ENCODE assay signal across 8 mouse cellular contexts in genomic region chr15:102028040-102028439, GRCm38 (mm10). TPM values are rescaled to one million over a fixed set of nuclear protein-coding genes. Genes with fewer than 3 reads are reported as not detected.
DNase-seq lines count a peak whose midpoint lies in the region; ATAC-seq and TF ChIP-seq lines count a peak whose summit lies in the region.

Gene Krt18 (plus strand): TSS chr15:102028180.

- no peak for TF ChIP-seq CTCF in layer of hippocampus, adult 2 months (conservative IDR thresholded peaks at IDR 0.05)

- H3K4me1 ChIP-seq in heart, embryonic 15.5 days (replicated peaks), result peaks cover 34% of the 10 kb centered on the region
- H3K4me1 ChIP-seq in forebrain, embryonic 11.5 days (replicated peaks; ENCODE audit: control insufficient read depth, insufficient read depth, low read length), result peaks cover 14% of the 10 kb centered on the region; the same call in 1 of the 2 replicates

- DNase-seq in heart, postnatal 14 days, result no peak
- peak; percentile 63 for DNase-seq in forebrain, embryonic 11.5 days (ENCODE audit: low spot score)
- peak; percentile 63 for DNase-seq in kidney, postnatal 10 days
- DNase-seq in urinary bladder, postnatal 14 days (ENCODE audit: low spot score), result peak; percentile 80
- no peak for DNase-seq in layer of hippocampus, adult 9-11 months
- DNase-seq in layer of hippocampus, adult 2 months (ENCODE audit: low spot score in 2 of 2), result no peak

- H3K36me3 ChIP-seq in heart, embryonic 15.5 days, result no peaks in the 10 kb centered on the region; the same call in 1 of the 2 replicates
- H3K36me3 ChIP-seq in forebrain, embryonic 11.5 days (ENCODE audit: control insufficient read depth, insufficient read depth, low read length), result no peaks in the 10 kb centered on the region

- H3K4me2 ChIP-seq in heart, embryonic 15.5 days, result peak within 1 kb of the TSS; percentile 70
- peak within 1 kb of the TSS; percentile 49 for H3K4me2 ChIP-seq in forebrain, embryonic 11.5 days (ENCODE audit: low read depth, low read length, severe bottlenecking)

- H3K27me3 ChIP-seq in heart, embryonic 15.5 days, result peaks cover 9% of the 10 kb centered on the region; the same call in 1 of the 2 replicates
- peaks cover 16% of the 10 kb centered on the region for H3K27me3 ChIP-seq in forebrain, embryonic 11.5 days (ENCODE audit: control insufficient read depth, insufficient read depth, low read length)

- H3K9me3 ChIP-seq in heart, embryonic 15.5 days (replicated peaks), result no peaks in the 10 kb centered on the region
- H3K9me3 ChIP-seq in forebrain, embryonic 11.5 days (ENCODE audit: control insufficient read depth, low read length), result no peaks in the 10 kb centered on the region

- 1% methylated on average over 28 of the region's 28 CpGs for WGBS in heart, embryonic 15.5 days
- WGBS in forebrain, embryonic 11.5 days, result 2% methylated on average over 28 of the region's 28 CpGs

- H3K9ac ChIP-seq in heart, embryonic 15.5 days, result peak within 1 kb of the TSS; percentile 54
- 0 out of 2 replicates have a peak within 1 kb of the TSS, but pooled peaks have one; percentile 32 for H3K9ac ChIP-seq in forebrain, embryonic 11.5 days (ENCODE audit: low read length)

- H3K4me3 ChIP-seq in heart, embryonic 15.5 days, result peak within 1 kb of the TSS; percentile 49
- H3K4me3 ChIP-seq in forebrain, embryonic 11.5 days (ENCODE audit: low read depth, low read length), result peak within 1 kb of the TSS; percentile 23
- H3K4me3 ChIP-seq in layer of hippocampus, adult 2 months, result no peak within 1 kb of the TSS

- intact Hi-C loops in heart, postnatal 14 days (cut with DNase I), result no loop called here

- no peak; the same call in 1 of the 2 replicates for ATAC-seq in heart, embryonic 15.5 days (replicated peaks; ENCODE audit: insufficient number of reproducible peaks, insufficient read depth, low FRiP score, low read depth)
- ATAC-seq in forebrain, embryonic 11.5 days (replicated peaks; ENCODE audit: low FRiP score), result no peak
- peak; percentile 77 for ATAC-seq in megakaryocyte, adult 5-6 weeks (ENCODE audit: poor library complexity, severe bottlenecking)

- H3K27ac ChIP-seq in heart, embryonic 15.5 days, result peak within 1 kb of the TSS; percentile 43; the same call in 1 of the 2 replicates
- H3K27ac ChIP-seq in forebrain, embryonic 11.5 days (ENCODE audit: low read depth, low read length), result no peak within 1 kb of the TSS
- H3K27ac ChIP-seq in layer of hippocampus, adult 2 months, result no peak within 1 kb of the TSS

RNA-seq across cellular contexts. Expression of gene Krt18, which starts in this region (rescaled TPM):
- 33.1 and 213 TPM in 2 replicates for polyA plus RNA-seq in heart, embryonic 15.5 days (2015; fragmentation: Nextera tagmentation; extraction: Ambion mirVana)
- 10 to 100 TPM in 1 of 2 experiments, 1 to 10 TPM in 1; 4.9 to 10.4 TPM for total RNA-seq in heart, postnatal 14 days (2021)
- 12.0 and 13.6 TPM in 2 replicates for polyA plus RNA-seq in forebrain, embryonic 11.5 days (2014; fragmentation: Nextera tagmentation; extraction: Ambion mirVana)
- total RNA-seq in megakaryocyte, adult 5-6 weeks (2015), result 0.22 and 0.23 TPM in 2 replicates
- 0.89 and 1.7 TPM in 2 replicates for total RNA-seq in megakaryocyte, adult 5-6 weeks (2017)
- under 1 TPM; 0.32 to 0.67 TPM for total RNA-seq in layer of hippocampus, adult 2 months (2021)

Comparison
In these comparisons a context has a peak if more than half of its experiments do, and no peak if none do; other contexts are left out.
1. DNase-seq: peak in forebrain, embryonic 11.5 days (single experiment), kidney, postnatal 10 days (single experiment) and urinary bladder, postnatal 14 days (single experiment); none in heart, postnatal 14 days (0 of 2), layer of hippocampus, adult 9-11 months (single experiment) and layer of hippocampus, adult 2 months (0 of 2).